Mouse (Mus musculus): ENCODE measurements around the gene Ahcyl1.

- TF ChIP-seq CTCF (IDR thresholded peaks at IDR 0.05; ENCODE audit: low read depth, low read length) (no peak), GATA1 (IDR thresholded peaks at IDR 0.05; ENCODE audit: borderline replicate concordance, low read length) (no peak), TAL1 (conservative IDR thresholded peaks at IDR 0.05; ENCODE audit: low read depth, low read length) (no peak), POLR2AphosphoS5 (IDR thresholded peaks at IDR 0.05; ENCODE audit: insufficient replicate concordance, low read depth, low read length) (no peak)
These were observed 41.3 kb upstream of the Ahcyl1 start for GRCm38 (mm10) chr3:107737609-107738190.

Measured in G1E (cell line).